Mouse (Mus musculus): Measurements from ENCODE around the gene Fam19a3.
"Not testable (repeated sequence)": the region's sequence is repeated elsewhere in the genome, so short reads cannot be mapped to it uniquely, and the experiment has no call there.

The Fam19a3 gene

GRCm38 (mm10) chr3:104765021-104765420 lies 16.6 kb downstream of the Fam19a3 start:
- DNase-seq (ENCODE audit: low spot score in 2 of 2) = no peak

GRCm38 (mm10) chr3:104762103-104762863 lies 19.4 kb downstream of the Fam19a3 start:
- not testable (repeated sequence) for DNase-seq (ENCODE audit: low spot score in 2 of 2)

GRCm38 (mm10) chr3:104758869-104759268 lies 22.8 kb downstream of the Fam19a3 start:
- DNase-seq (ENCODE audit: low spot score in 2 of 2) = no peak

GRCm38 (mm10) chr3:104758406-104758805 lies 23.2 kb downstream of the Fam19a3 start:
- peak; percentile 22 to 41 for DNase-seq (ENCODE audit: low spot score in 2 of 2)

- not testable (repeated sequence) for DNase-seq (ENCODE audit: low spot score in 2 of 2)
Measured at GRCm38 (mm10) chr3:104752845-104753244, 28.8 kb downstream of the Fam19a3 start.

GRCm38 (mm10) chr3:104743864-104744263 lies 37.8 kb downstream of the Fam19a3 start:
- DNase-seq (ENCODE audit: low spot score in 2 of 2) = no peak

GRCm38 (mm10) chr3:104743161-104743560 lies 38.5 kb downstream of the Fam19a3 start:
- no peak for DNase-seq (ENCODE audit: low spot score in 2 of 2)

- DNase-seq (ENCODE audit: low spot score in 2 of 2) = no peak
Measured at GRCm38 (mm10) chr3:104741954-104742353, 39.7 kb downstream of the Fam19a3 start.

GRCm38 (mm10) chr3:104734654-104735053 lies 47.0 kb downstream of the Fam19a3 start:
- no peak for DNase-seq (ENCODE audit: low spot score in 2 of 2)

GRCm38 (mm10) chr3:104732907-104733306 lies 48.7 kb downstream of the Fam19a3 start:
- DNase-seq (ENCODE audit: low spot score in 2 of 2) = no peak

- DNase-seq (ENCODE audit: low spot score in 2 of 2) = no peak
Measured at GRCm38 (mm10) chr3:104729270-104729839, 52.3 kb downstream of the Fam19a3 start.
